Mouse (Mus musculus) cortical plate, adult 2 months (tissue): ENCODE data around the gene Syt7.

Experiments used
- CTCF ChIP-seq: fragments of 200-500 bp; IDR thresholded peaks from 2 replicates; pipeline ENCODE4 v1.5.1; 2011; ENCODE audit warnings: mild to moderate bottlenecking, control low read depth, low read length; ENCODE audit not compliant: insufficient read depth; ENCODE audit errors: extremely low read depth
- POLR2A ChIP-seq: fragments of 200-500 bp; IDR thresholded peaks from 2 replicates; pipeline ENCODE4 v1.6.1; 2011; ENCODE audit warnings: mild to moderate bottlenecking, low read length, control low read depth; ENCODE audit not compliant: insufficient read depth; ENCODE audit errors: extremely low read depth

DNA sequence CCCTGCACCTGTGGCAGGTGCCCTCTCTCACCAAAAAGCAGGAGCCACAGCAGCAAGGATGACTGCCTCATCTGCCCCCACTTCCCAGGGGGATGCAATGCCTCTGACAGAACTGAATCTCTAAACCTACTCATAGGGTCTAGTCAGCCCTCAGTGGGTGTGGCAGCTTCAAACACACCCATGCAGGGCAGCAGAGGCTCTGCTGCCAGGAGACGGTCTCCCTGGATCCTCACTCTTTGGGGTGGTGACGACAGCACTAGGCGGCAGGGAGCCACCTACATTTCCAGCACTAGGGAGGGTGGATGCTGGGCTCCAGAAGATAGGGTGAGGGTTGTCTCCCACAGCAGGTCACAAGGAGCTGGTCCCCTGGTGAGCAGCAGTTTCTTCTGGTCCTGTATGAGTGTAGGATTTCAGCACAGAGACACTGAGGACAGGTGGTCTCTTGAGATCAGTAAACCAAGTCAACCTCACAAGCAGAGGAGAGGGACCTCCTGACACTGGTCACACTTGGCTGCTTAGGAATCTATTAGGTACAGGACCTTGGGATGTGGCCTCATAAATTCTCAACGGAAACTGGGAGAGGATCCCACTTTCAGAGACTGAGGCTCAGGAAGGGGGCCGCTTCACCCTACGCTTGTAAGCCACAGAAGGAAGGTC, 26.3 kb upstream of the Syt7 start:
- TF ChIP-seq CTCF = no peak
- TF ChIP-seq POLR2A = no peak
